Mouse (Mus musculus): Measurements from ENCODE around the gene Txk. TPM values are rescaled to one million over a fixed set of nuclear protein-coding genes. Genes with fewer than 3 reads are reported as not detected.

Gene Txk
- polyA plus RNA-seq, 1 experiment from 2014 or later: 0.06 TPM

DNA sequence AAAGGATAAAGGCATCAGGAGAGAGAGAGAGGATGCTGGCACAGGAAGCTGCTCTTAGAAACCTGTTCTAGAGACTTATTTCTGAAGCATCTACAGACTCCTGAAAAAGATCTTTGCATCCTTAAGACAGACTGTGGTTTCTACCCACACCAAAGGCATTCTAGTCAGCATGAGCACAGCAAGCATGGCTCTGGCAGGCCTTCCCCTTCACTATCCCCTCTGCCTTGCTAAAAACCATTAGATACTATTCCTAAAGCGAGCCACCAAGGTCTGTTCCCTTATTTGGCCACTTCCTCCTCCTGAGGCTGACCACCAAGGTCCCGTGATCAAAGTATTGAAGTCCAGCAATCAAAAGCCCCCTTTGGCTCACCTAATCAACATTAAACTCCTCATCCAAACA is 23.6 kb upstream of the Txk start:
- H3K4me1 ChIP-seq (replicated peaks): no peaks in the 10 kb centered on the region
- no peak overlapping the region for H3K9ac ChIP-seq
- no peak overlapping the region for H3K4me3 ChIP-seq (replicated peaks)
- 48% methylated on average over 2 of the region's 2 CpGs for WGBS (ENCODE audit: insufficient replicate concordance)
- no peaks in the 10 kb centered on the region for H3K36me3 ChIP-seq (replicated peaks)
- H3K9me3 ChIP-seq (replicated peaks): no peaks in the 10 kb centered on the region
- ATAC-seq (ENCODE audit: insufficient read depth): no peak
- no peak overlapping the region for H3K27ac ChIP-seq (replicated peaks)
- no peaks in the 10 kb centered on the region for H3K27me3 ChIP-seq
- H3K4me2 ChIP-seq: no peak overlapping the region

DNA sequence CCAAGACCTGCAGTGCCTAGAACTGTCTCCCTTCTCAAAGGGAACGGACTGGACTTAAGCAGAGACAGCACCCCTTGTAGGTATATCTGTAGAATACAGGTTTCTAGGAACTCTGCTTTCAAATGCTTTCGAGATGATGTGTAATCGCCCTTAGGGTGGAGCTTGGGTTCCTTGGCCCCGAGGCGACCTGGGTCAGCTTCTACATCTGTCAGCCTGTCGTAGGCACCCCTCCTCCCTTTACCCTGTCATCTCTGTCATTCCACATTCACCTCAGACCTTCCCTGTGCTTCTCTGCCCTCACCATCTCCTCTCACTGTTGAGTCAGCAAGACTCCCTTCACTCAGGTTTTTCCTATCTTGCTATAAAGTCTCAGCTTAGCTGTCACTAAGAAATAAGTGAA is 17.3 kb upstream of the Txk start:
- Histone ChIP-seq H3K27ac (replicated peaks) (no peak overlapping the region), H3K4me2 (no peak overlapping the region), H3K9me3 (replicated peaks) (no peaks in the 10 kb centered on the region), H3K9ac (no peak overlapping the region), H3K27me3 (no peaks in the 10 kb centered on the region), H3K4me3 (replicated peaks) (no peak overlapping the region), H3K36me3 (replicated peaks) (no peaks in the 10 kb centered on the region), H3K4me1 (replicated peaks) (no peaks in the 10 kb centered on the region)
- WGBS (ENCODE audit: insufficient replicate concordance): 50% methylated on average over 6 of the region's 6 CpGs
- ATAC-seq (ENCODE audit: insufficient read depth): no peak

DNA sequence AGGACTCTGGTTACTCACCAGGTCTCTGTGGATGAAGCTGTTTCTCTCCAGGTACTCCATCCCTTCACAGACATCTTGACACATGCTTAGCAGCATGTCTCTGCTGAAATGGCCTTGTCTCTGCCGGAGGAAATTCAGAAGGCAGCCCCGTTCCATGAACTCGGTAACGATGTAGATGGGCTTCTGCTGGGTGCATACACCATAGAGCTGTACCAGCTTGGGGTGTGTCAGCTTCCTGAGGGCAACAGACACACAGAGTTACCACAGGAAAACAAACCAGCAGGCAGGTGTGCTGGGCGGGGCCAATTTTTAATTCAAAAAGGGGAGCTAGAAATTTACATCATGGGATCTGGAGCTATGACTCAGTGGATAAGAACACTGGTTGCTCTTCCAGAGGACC is 11.0 kb upstream of the Txk start:
- WGBS (ENCODE audit: insufficient replicate concordance): 63% methylated on average over 5 of the region's 5 CpGs
- no peak overlapping the region for H3K27ac ChIP-seq (replicated peaks)
- H3K9ac ChIP-seq: no peak overlapping the region
- no peaks in the 10 kb centered on the region for H3K36me3 ChIP-seq (replicated peaks)
- no peak overlapping the region for H3K4me3 ChIP-seq (replicated peaks)
- H3K4me2 ChIP-seq: no peak overlapping the region
- no peak for ATAC-seq (ENCODE audit: insufficient read depth)
- H3K27me3 ChIP-seq: no peaks in the 10 kb centered on the region
- no peaks in the 10 kb centered on the region for H3K4me1 ChIP-seq (replicated peaks)
- no peaks in the 10 kb centered on the region for H3K9me3 ChIP-seq (replicated peaks)

DNA sequence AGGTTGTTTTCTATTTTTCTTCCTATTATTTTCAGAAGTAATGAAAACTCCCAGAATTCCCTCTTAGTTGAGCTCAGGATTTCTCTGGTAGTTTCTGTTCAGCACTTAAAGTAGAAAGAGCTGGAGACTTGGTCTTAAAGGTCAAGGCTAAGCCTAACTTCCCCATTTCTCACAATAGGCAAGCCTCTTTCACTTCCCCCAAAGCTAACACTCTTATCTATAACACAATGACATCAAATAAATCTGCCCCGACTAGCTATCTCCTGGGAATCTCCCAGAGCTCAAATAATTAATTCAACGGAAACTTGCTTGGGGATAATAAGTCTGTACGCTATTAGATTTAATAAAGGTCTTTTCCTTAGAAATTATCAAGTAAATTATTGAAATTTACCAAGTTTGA is 10.4 kb upstream of the Txk start:
- Histone ChIP-seq H3K9me3 (replicated peaks) (no peaks in the 10 kb centered on the region), H3K36me3 (replicated peaks) (no peaks in the 10 kb centered on the region), H3K4me1 (replicated peaks) (no peaks in the 10 kb centered on the region), H3K27ac (replicated peaks) (no peak overlapping the region), H3K27me3 (no peaks in the 10 kb centered on the region), H3K9ac (no peak overlapping the region), H3K4me2 (no peak overlapping the region), H3K4me3 (replicated peaks) (no peak overlapping the region)
- WGBS (ENCODE audit: insufficient replicate concordance): 21% methylated on average over 3 of the region's 3 CpGs
- ATAC-seq (ENCODE audit: insufficient read depth): no peak

DNA sequence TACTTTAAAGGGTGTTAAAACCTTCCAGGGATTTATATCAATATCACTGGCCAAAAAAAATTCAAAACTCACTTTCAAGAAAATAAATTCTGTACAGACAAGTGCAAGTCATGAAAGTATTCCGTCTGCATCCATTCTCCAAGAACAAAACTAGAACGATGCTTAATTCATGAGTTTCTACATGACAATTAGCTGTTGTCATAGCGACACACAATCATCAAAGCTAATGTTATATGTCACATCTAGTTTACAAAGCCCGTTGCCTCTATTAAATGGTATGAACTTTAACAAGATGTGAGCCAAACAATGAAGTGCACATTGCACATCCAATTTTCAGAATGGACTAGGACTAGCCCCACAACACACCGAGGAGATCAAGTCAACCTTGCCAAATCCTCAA is 9.2 kb upstream of the Txk start:
- 70% methylated on average over 5 of the region's 5 CpGs for WGBS (ENCODE audit: insufficient replicate concordance)

DNA sequence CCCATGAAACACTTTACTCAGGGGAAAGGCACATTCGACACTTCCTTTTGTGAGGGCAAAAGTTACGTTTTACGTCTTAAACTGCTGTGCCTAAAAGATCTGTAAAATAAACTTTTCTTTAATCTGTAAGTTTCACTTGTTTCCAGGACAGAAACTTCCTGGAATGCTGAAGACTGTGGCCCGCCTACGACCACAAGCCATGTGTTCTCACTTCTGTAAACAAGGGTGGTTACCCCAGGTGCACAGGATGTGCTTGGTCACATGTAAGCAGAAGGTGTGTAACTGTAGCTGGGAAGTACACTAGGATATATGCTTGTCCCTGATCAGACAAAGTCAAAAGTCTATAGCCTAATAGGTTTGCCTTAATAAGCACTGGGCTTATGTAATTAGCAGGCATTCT is 8.7 kb upstream of the Txk start:
- Histone ChIP-seq H3K9ac (no peak overlapping the region), H3K9me3 (replicated peaks) (no peaks in the 10 kb centered on the region), H3K27ac (replicated peaks) (no peak overlapping the region), H3K27me3 (no peaks in the 10 kb centered on the region), H3K4me2 (no peak overlapping the region), H3K4me1 (replicated peaks) (no peaks in the 10 kb centered on the region), H3K4me3 (replicated peaks) (no peak overlapping the region), H3K36me3 (replicated peaks) (no peaks in the 10 kb centered on the region)
- 62% methylated on average over 5 of the region's 5 CpGs for WGBS (ENCODE audit: insufficient replicate concordance)
- ATAC-seq (ENCODE audit: insufficient read depth): no peak

More for the DNA sequence above, 9.2 kb upstream of the Txk start:
- Histone ChIP-seq H3K9ac (no peak overlapping the region), H3K4me2 (no peak overlapping the region), H3K36me3 (replicated peaks) (no peaks in the 10 kb centered on the region), H3K4me1 (replicated peaks) (no peaks in the 10 kb centered on the region), H3K9me3 (replicated peaks) (no peaks in the 10 kb centered on the region), H3K27ac (replicated peaks) (no peak overlapping the region), H3K27me3 (no peaks in the 10 kb centered on the region), H3K4me3 (replicated peaks) (no peak overlapping the region)
- no peak for ATAC-seq (ENCODE audit: insufficient read depth)

DNA sequence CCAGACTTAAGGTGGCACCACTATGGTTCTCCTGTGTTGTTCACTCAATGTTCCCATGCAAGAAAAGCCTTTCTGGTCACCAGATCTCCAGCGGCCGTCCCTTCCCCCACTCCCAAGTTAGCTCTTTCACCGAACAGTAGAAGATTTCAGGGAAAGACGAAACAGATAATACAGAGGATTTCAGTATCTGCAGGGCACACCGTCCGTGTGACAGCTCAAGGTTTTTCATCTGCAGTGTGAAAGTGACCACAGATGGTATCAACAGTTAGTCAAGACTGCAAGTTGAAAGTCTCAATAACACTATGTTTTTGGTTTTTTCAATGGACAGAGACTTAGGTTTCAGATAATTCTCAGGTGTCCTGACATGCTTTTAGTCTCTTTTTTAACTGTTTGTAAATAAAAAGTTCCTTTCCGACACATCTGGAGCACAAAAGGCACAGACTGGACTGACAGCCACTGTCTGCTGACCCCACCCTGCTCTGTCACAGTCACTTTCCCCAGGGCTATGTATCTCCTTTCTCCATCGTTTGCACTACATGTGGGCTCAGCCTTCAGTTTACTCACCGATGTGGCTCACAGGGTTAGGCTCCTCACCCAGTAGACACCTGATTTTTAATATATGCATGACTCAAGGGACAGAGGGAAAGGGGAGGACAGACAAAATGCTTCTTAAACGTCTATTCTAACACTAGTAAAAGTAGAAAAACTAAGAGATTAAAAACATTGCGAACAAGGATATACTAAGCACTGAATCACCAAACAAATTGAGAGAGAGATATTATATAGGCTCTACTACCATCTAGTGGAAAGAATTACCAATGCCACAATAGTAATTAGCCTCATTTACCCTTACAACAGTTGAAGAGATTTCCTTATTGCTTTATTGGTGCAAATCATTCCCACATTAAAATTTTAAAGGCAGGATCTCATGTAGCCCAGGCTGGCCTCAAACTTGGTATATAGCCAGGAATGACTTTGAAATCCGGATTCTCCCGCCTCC is 6.6 kb upstream of the Txk start:
- H3K27me3 ChIP-seq: no peaks in the 10 kb centered on the region
- H3K36me3 ChIP-seq (replicated peaks): no peaks in the 10 kb centered on the region
- 30% methylated on average over 13 of the region's 13 CpGs for WGBS (ENCODE audit: insufficient replicate concordance)
- H3K9me3 ChIP-seq (replicated peaks): no peaks in the 10 kb centered on the region
- H3K9ac ChIP-seq: no peak overlapping the region
- no peak overlapping the region for H3K4me2 ChIP-seq
- H3K27ac ChIP-seq (replicated peaks): no peak overlapping the region
- no peak for ATAC-seq (ENCODE audit: insufficient read depth)
- no peak overlapping the region for H3K4me3 ChIP-seq (replicated peaks)
- no peaks in the 10 kb centered on the region for H3K4me1 ChIP-seq (replicated peaks)

DNA sequence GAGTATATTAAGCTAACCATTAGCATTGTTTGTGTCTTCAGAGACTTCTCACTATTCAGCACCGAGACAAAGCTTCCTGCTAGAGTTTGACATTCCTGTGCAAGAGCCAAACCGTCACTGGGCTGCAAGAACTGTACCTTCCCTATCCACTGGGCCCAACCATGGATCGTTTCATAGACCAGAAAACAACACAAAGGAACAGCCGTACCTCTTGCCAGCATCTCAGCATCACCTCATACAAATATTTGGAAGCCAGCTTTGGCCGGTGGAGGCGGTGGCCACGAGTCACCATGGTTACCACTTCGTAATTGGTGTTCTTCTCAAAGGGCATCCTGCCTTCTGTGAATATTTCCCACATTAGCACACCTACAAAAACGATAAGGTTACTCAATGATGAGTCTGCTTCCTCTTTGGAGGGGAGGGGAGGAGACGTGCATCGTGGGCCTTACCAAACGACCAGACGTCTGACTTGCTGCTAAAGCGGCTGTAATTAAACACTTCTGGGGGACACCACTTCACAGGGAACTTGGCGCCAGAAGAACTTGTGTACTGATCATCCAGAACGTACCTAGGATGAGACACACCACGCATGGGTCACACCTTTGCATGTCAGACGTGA is 4.7 kb upstream of the Txk start:
- no peak for ATAC-seq (ENCODE audit: insufficient read depth)
- Histone ChIP-seq H3K9ac (no peak overlapping the region), H3K27ac (replicated peaks) (no peak overlapping the region), H3K4me3 (replicated peaks) (no peak overlapping the region), H3K27me3 (no peaks in the 10 kb centered on the region), H3K4me2 (no peak overlapping the region), H3K36me3 (replicated peaks) (no peaks in the 10 kb centered on the region), H3K9me3 (replicated peaks) (no peaks in the 10 kb centered on the region), H3K4me1 (replicated peaks) (no peaks in the 10 kb centered on the region)
- WGBS (ENCODE audit: insufficient replicate concordance): 72% methylated on average over 18 of the region's 18 CpGs

DNA sequence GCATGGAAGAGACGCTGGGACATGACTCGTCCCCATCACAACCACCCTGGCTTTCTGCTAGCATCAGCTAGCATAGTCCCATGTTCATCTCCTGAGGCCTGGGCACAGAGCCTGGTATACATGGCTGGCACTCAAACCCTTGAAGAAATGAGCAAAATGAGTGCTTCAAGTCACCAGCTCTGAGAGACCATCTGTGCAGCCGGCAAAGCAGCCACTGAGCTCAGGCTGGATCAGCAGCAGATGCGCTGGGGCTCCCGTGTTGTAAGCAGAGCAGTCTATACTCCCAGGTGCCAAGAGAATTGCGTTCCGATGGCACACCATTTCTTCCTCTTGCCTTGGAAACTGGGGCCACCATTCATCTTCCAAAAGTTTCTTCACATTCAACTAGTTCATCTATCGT is 3.4 kb upstream of the Txk start:
- no peaks in the 10 kb centered on the region for H3K27me3 ChIP-seq
- WGBS (ENCODE audit: insufficient replicate concordance): 72% methylated on average over 8 of the region's 8 CpGs
- no peak for ATAC-seq (ENCODE audit: insufficient read depth)

DNA sequence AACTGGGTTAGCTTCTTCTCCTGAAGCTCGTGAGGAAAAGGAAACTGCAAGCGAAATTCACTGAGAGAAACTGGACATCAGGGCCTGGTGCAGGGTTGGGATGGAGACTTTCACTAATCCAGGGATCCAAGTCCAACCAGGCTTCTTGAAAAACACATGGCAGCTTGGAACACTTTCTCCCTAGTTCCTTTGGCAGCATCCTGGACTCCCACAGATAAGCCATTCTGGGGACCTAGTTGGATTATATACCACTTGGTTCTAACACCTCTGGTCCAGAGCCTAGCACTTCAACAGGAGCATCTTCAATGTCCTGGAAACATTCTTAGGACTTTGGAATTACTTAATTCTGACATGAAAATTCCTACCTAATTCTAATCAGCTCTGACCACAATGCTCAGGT is 2.5 kb upstream of the Txk start:
- no peaks in the 10 kb centered on the region for H3K4me1 ChIP-seq (replicated peaks)
- no peaks in the 10 kb centered on the region for H3K36me3 ChIP-seq (replicated peaks)
- H3K4me3 ChIP-seq (replicated peaks): no peak overlapping the region
- WGBS (ENCODE audit: insufficient replicate concordance): 63% methylated on average over 2 of the region's 2 CpGs
- no peak overlapping the region for H3K4me2 ChIP-seq
- H3K27me3 ChIP-seq: no peaks in the 10 kb centered on the region
- H3K9ac ChIP-seq: no peak overlapping the region
- no peak overlapping the region for H3K27ac ChIP-seq (replicated peaks)
- no peaks in the 10 kb centered on the region for H3K9me3 ChIP-seq (replicated peaks)
- ATAC-seq (ENCODE audit: insufficient read depth): no peak

More for the DNA sequence above, 3.4 kb upstream of the Txk start:
- no peak overlapping the region for H3K27ac ChIP-seq (replicated peaks)
- H3K9me3 ChIP-seq (replicated peaks): no peaks in the 10 kb centered on the region
- H3K4me2 ChIP-seq: no peak overlapping the region
- no peak overlapping the region for H3K4me3 ChIP-seq (replicated peaks)
- no peak overlapping the region for H3K9ac ChIP-seq
- no peaks in the 10 kb centered on the region for H3K4me1 ChIP-seq (replicated peaks)
- H3K36me3 ChIP-seq (replicated peaks): no peaks in the 10 kb centered on the region

DNA sequence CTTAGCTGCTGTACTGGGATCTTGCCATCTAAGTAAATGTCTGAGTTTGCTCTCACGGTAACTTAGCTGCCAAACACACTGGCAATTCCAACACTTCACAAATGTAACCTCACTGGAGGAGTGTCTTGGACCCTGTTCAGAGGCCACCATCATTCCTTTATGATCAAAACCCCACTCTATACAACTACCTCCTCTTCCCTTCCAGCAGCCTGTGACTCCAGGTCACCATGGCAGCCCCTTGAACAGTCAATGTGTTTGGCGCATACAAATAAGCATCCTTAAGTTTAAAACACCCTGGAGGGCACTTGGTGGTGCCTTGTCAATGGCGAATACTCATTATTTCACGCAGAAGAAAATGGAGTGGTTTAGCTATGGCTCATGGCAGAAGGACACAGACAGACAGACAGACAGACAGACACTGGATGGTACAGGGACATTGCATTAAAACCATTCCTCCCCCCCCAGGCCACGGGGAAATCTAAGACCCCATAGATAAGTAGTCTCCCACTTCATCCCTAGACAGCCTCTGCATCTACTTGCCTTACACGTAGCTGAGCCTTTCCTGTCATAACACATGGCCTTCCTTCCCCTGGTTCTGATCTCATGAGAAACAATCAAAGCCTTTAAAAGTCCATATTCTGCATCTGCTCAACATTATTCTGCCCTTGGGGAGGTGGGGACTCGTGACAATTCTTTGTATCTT is 1.4 kb downstream of the Txk start:
- peaks cover 5% of the 10 kb centered on the region; the same call in 1 of the 2 replicates for H3K4me1 ChIP-seq (replicated peaks)
- no peak for ATAC-seq (ENCODE audit: insufficient read depth)
- no peak overlapping the region for H3K27ac ChIP-seq (replicated peaks)
- H3K9me3 ChIP-seq (replicated peaks): no peaks in the 10 kb centered on the region
- no peaks in the 10 kb centered on the region for H3K27me3 ChIP-seq
- 62% methylated on average over 7 of the region's 7 CpGs for WGBS (ENCODE audit: insufficient replicate concordance)
- no peak overlapping the region for H3K4me2 ChIP-seq
- H3K9ac ChIP-seq: no peak overlapping the region
- H3K36me3 ChIP-seq (replicated peaks): no peaks in the 10 kb centered on the region
- H3K4me3 ChIP-seq (replicated peaks): no peak overlapping the region
